Mouse (Mus musculus): ENCODE results near the gene Fzr1. TPM values are rescaled to one million over a fixed set of nuclear protein-coding genes. Genes with fewer than 3 reads are reported as not detected.

Fzr1 gene
- polyA plus RNA-seq, 1 experiment from 2014 or later = 105 TPM

GRCm38 (mm10) chr10:81330007-81330406 is 48.3 kb downstream of the Fzr1 start:
- peak; percentile 2 for ATAC-seq (ENCODE audit: low read depth)
- peak overlapping the region; percentile 94 for H3K27ac ChIP-seq (ENCODE audit: low read length)
- peak overlapping the region; percentile 52 for H3K9ac ChIP-seq (ENCODE audit: low read length)
- 41% methylated on average over 4 of the region's 4 CpGs for WGBS
- peaks cover 42% of the 10 kb centered on the region for H3K4me1 ChIP-seq (replicated peaks; ENCODE audit: control insufficient read depth, insufficient read depth, low read length)
- peak overlapping the region; percentile 37 for H3K4me2 ChIP-seq (ENCODE audit: low read depth, low read length)
- H3K36me3 ChIP-seq (ENCODE audit: control insufficient read depth, insufficient read depth, low read length) = peaks cover 20% of the 10 kb centered on the region
- peaks cover 5% of the 10 kb centered on the region for H3K27me3 ChIP-seq (ENCODE audit: control insufficient read depth, insufficient read depth, low read depth, low read length)
- H3K4me3 ChIP-seq (ENCODE audit: low read length) = peak overlapping the region; percentile 8; the same call in 1 of the 2 replicates
- H3K9me3 ChIP-seq (ENCODE audit: control insufficient read depth, low read length) = no peaks in the 10 kb centered on the region

GRCm38 (mm10) chr10:81329194-81329975 is 48.9 kb downstream of the Fzr1 start:
- peak overlapping the region; percentile 52 for H3K9ac ChIP-seq (ENCODE audit: low read length)
- peaks cover 35% of the 10 kb centered on the region for H3K4me1 ChIP-seq (replicated peaks; ENCODE audit: control insufficient read depth, insufficient read depth, low read length)
- peaks cover 27% of the 10 kb centered on the region for H3K36me3 ChIP-seq (ENCODE audit: control insufficient read depth, insufficient read depth, low read length)
- H3K27me3 ChIP-seq (ENCODE audit: control insufficient read depth, insufficient read depth, low read depth, low read length) = peaks cover 5% of the 10 kb centered on the region
- H3K4me2 ChIP-seq (ENCODE audit: low read depth, low read length) = peak overlapping the region; percentile 37
- H3K9me3 ChIP-seq (ENCODE audit: control insufficient read depth, low read length) = no peaks in the 10 kb centered on the region
- peak overlapping the region; percentile 33 for H3K4me3 ChIP-seq (ENCODE audit: low read length)
- ATAC-seq (ENCODE audit: low read depth) = peak; percentile 85
- 45% methylated on average over 10 of the region's 10 CpGs for WGBS
- peak overlapping the region; percentile 94 for H3K27ac ChIP-seq (ENCODE audit: low read length)

- peak within 1 kb of the TSS; percentile 37 for H3K4me2 ChIP-seq (ENCODE audit: low read depth, low read length)
- peak; percentile 53 for ATAC-seq (ENCODE audit: low read depth)
- WGBS = 7% methylated on average over 10 of the region's 10 CpGs
- peak within 1 kb of the TSS; percentile 52 for H3K9ac ChIP-seq (ENCODE audit: low read length)
- no peaks in the 10 kb centered on the region for H3K9me3 ChIP-seq (ENCODE audit: control insufficient read depth, low read length)
- H3K27ac ChIP-seq (ENCODE audit: low read length) = peak within 1 kb of the TSS; percentile 94
- H3K27me3 ChIP-seq (ENCODE audit: control insufficient read depth, insufficient read depth, low read depth, low read length) = peaks cover 5% of the 10 kb centered on the region
- H3K4me1 ChIP-seq (replicated peaks; ENCODE audit: control insufficient read depth, insufficient read depth, low read length) = peaks cover 34% of the 10 kb centered on the region
- peak within 1 kb of the TSS; percentile 33 for H3K4me3 ChIP-seq (ENCODE audit: low read length)
- H3K36me3 ChIP-seq (ENCODE audit: control insufficient read depth, insufficient read depth, low read length) = peaks cover 36% of the 10 kb centered on the region
These were observed 49.9 kb downstream of the Fzr1 start, which contains the start of gene Tbxa2r for GRCm38 (mm10) chr10:81328386-81328785. Gene Tbxa2r, plus strand, starts transcription at chr10:81328731.

GRCm38 (mm10) chr10:81327959-81328358 is 50.4 kb downstream of the Fzr1 start:
- H3K27ac ChIP-seq (ENCODE audit: low read length) = peak overlapping the region; percentile 94
- 24% methylated on average over 2 of the region's 2 CpGs for WGBS
- no peaks in the 10 kb centered on the region for H3K9me3 ChIP-seq (ENCODE audit: control insufficient read depth, low read length)
- ATAC-seq (ENCODE audit: low read depth) = no peak
- H3K36me3 ChIP-seq (ENCODE audit: control insufficient read depth, insufficient read depth, low read length) = peaks cover 40% of the 10 kb centered on the region
- H3K4me1 ChIP-seq (replicated peaks; ENCODE audit: control insufficient read depth, insufficient read depth, low read length) = peaks cover 34% of the 10 kb centered on the region
- 0 out of 2 replicates have a peak overlapping the region, but pooled peaks have one; percentile 33 for H3K4me3 ChIP-seq (ENCODE audit: low read length)
- peaks cover 4% of the 10 kb centered on the region for H3K27me3 ChIP-seq (ENCODE audit: control insufficient read depth, insufficient read depth, low read depth, low read length)
- H3K9ac ChIP-seq (ENCODE audit: low read length) = peak overlapping the region; percentile 40; the same call in 1 of the 2 replicates
- peak overlapping the region; percentile 37 for H3K4me2 ChIP-seq (ENCODE audit: low read depth, low read length)

GRCm38 (mm10) chr10:81326858-81327257 is 51.5 kb downstream of the Fzr1 start:
- no peak overlapping the region for H3K4me2 ChIP-seq (ENCODE audit: low read depth, low read length)
- WGBS = 67% methylated on average over 6 of the region's 6 CpGs
- no peak overlapping the region for H3K9ac ChIP-seq (ENCODE audit: low read length)
- H3K36me3 ChIP-seq (ENCODE audit: control insufficient read depth, insufficient read depth, low read length) = peaks cover 46% of the 10 kb centered on the region
- H3K4me3 ChIP-seq (ENCODE audit: low read length) = no peak overlapping the region
- peaks cover 41% of the 10 kb centered on the region for H3K4me1 ChIP-seq (replicated peaks; ENCODE audit: control insufficient read depth, insufficient read depth, low read length)
- H3K27ac ChIP-seq (ENCODE audit: low read length) = peak overlapping the region; percentile 72
- no peaks in the 10 kb centered on the region for H3K9me3 ChIP-seq (ENCODE audit: control insufficient read depth, low read length)
- ATAC-seq (ENCODE audit: low read depth) = peak; percentile 24
- H3K27me3 ChIP-seq (ENCODE audit: control insufficient read depth, insufficient read depth, low read depth, low read length) = no peaks in the 10 kb centered on the region

DNA sequence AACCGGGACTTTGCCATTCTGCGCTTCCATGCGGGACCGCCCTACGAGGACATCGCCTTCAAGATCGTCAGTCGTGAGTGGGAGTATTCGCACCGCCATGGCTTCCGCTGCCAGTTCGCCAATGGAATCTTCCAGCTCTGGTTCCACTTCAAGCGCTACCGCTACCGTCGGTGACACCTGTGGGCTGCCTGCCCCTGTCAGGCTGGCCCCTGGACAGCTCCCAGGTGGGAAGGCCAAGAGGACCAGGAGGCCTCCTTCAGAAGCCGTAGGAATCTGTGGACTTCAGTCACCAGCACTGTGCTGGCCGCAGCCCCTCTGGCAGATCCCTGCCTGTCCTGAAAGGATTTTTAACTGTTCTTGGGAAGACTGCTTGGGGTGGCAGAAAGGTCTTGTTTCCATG is 52.5 kb downstream of the Fzr1 start:
- 0 out of 2 replicates have a peak overlapping the region, but pooled peaks have one; percentile 72 for H3K27ac ChIP-seq (ENCODE audit: low read length)
- H3K36me3 ChIP-seq (ENCODE audit: control insufficient read depth, insufficient read depth, low read length) = peaks cover 46% of the 10 kb centered on the region
- 87% methylated on average over 18 of the region's 18 CpGs for WGBS
- no peak overlapping the region for H3K9ac ChIP-seq (ENCODE audit: low read length)
- ATAC-seq (ENCODE audit: low read depth) = no peak
- H3K4me1 ChIP-seq (replicated peaks; ENCODE audit: control insufficient read depth, insufficient read depth, low read length) = peaks cover 40% of the 10 kb centered on the region
- no peaks in the 10 kb centered on the region for H3K27me3 ChIP-seq (ENCODE audit: control insufficient read depth, insufficient read depth, low read depth, low read length)
- no peak overlapping the region for H3K4me3 ChIP-seq (ENCODE audit: low read length)
- no peaks in the 10 kb centered on the region for H3K9me3 ChIP-seq (ENCODE audit: control insufficient read depth, low read length)
- no peak overlapping the region for H3K4me2 ChIP-seq (ENCODE audit: low read depth, low read length)

GRCm38 (mm10) chr10:81325176-81325575 is 53.1 kb downstream of the Fzr1 start:
- Histone ChIP-seq H3K36me3 (ENCODE audit: control insufficient read depth, insufficient read depth, low read length) (peaks cover 46% of the 10 kb centered on the region), H3K9ac (ENCODE audit: low read length) (no peak overlapping the region), H3K27ac (ENCODE audit: low read length) (no peak overlapping the region), H3K4me1 (replicated peaks; ENCODE audit: control insufficient read depth, insufficient read depth, low read length) (peaks cover 36% of the 10 kb centered on the region), H3K9me3 (ENCODE audit: control insufficient read depth, low read length) (no peaks in the 10 kb centered on the region), H3K27me3 (ENCODE audit: control insufficient read depth, insufficient read depth, low read depth, low read length) (no peaks in the 10 kb centered on the region), H3K4me2 (ENCODE audit: low read depth, low read length) (no peak overlapping the region), H3K4me3 (ENCODE audit: low read length) (no peak overlapping the region)
- 89% methylated on average over 21 of the region's 21 CpGs for WGBS
- no peak for ATAC-seq (ENCODE audit: low read depth)

- ATAC-seq (ENCODE audit: low read depth) = no peak
- Histone ChIP-seq H3K9ac (ENCODE audit: low read length) (no peak overlapping the region), H3K27me3 (ENCODE audit: control insufficient read depth, insufficient read depth, low read depth, low read length) (no peaks in the 10 kb centered on the region), H3K4me1 (replicated peaks; ENCODE audit: control insufficient read depth, insufficient read depth, low read length) (peaks cover 34% of the 10 kb centered on the region), H3K4me3 (ENCODE audit: low read length) (no peak overlapping the region), H3K9me3 (ENCODE audit: control insufficient read depth, low read length) (no peaks in the 10 kb centered on the region), H3K4me2 (ENCODE audit: low read depth, low read length) (no peak overlapping the region), H3K36me3 (ENCODE audit: control insufficient read depth, insufficient read depth, low read length) (peaks cover 46% of the 10 kb centered on the region), H3K27ac (ENCODE audit: low read length) (no peak overlapping the region)
- 92% methylated on average over 18 of the region's 18 CpGs for WGBS
These were observed 54.4 kb downstream of the Fzr1 start for GRCm38 (mm10) chr10:81323791-81324530.

GRCm38 (mm10) chr10:81323141-81323775 is 55.1 kb downstream of the Fzr1 start:
- no peak overlapping the region for H3K4me2 ChIP-seq (ENCODE audit: low read depth, low read length)
- no peak overlapping the region for H3K27ac ChIP-seq (ENCODE audit: low read length)
- no peaks in the 10 kb centered on the region for H3K27me3 ChIP-seq (ENCODE audit: control insufficient read depth, insufficient read depth, low read depth, low read length)
- H3K4me1 ChIP-seq (replicated peaks; ENCODE audit: control insufficient read depth, insufficient read depth, low read length) = peaks cover 34% of the 10 kb centered on the region
- no peak for ATAC-seq (ENCODE audit: low read depth)
- WGBS = 90% methylated on average over 23 of the region's 23 CpGs
- peaks cover 46% of the 10 kb centered on the region for H3K36me3 ChIP-seq (ENCODE audit: control insufficient read depth, insufficient read depth, low read length)
- no peak overlapping the region for H3K4me3 ChIP-seq (ENCODE audit: low read length)
- no peak overlapping the region for H3K9ac ChIP-seq (ENCODE audit: low read length)
- H3K9me3 ChIP-seq (ENCODE audit: control insufficient read depth, low read length) = no peaks in the 10 kb centered on the region

Data from lung, embryonic 16.5 days (tissue).